Mouse (Mus musculus) lung, postnatal 0 days (tissue): Measurements from ENCODE around the gene Ager.

ENCODE experiments used
- CTCF ChIP-seq: IDR thresholded peaks from 2 replicates; pipeline ENCODE4 v1.5.1; 2016; ENCODE audit warnings: antibody characterized with exemption, mild to moderate bottlenecking
- EP300 ChIP-seq: IDR thresholded peaks from 2 replicates; pipeline ENCODE4 v1.6.1; 2016; ENCODE audit warnings: antibody characterized with exemption, mild to moderate bottlenecking, control low read depth

GRCm38 (mm10) chr17:34649106-34649864 is 51.6 kb downstream of the Ager start:
- no peak for TF ChIP-seq EP300
- TF ChIP-seq CTCF, result no peak
